Mouse (Mus musculus): ENCODE results near the gene Fndc7. TPM values are rescaled to one million over a fixed set of nuclear protein-coding genes. Genes with fewer than 3 reads are reported as not detected.

The Fndc7 gene
- polyA plus RNA-seq, 1 experiment from 2014 or later, result 0.05 TPM

GRCm38 (mm10) chr3:108918852-108919251 lies 29.0 kb upstream of the Fndc7 start:
- H3K9ac ChIP-seq (ENCODE audit: low read length), result no peak overlapping the region
- no peaks in the 10 kb centered on the region for H3K36me3 ChIP-seq (ENCODE audit: control insufficient read depth, insufficient read depth, low read length)
- no peak overlapping the region for H3K4me3 ChIP-seq (ENCODE audit: control insufficient read depth in 1 of 2, insufficient read depth in 1 of 2, low read depth in 1 of 2, low read length in 2 of 2)
- H3K4me2 ChIP-seq (ENCODE audit: low read length), result no peak overlapping the region
- H3K27ac ChIP-seq (replicated peaks in 1 of 2; ENCODE audit: control insufficient read depth in 1 of 2, insufficient read depth in 1 of 2, low read depth in 2 of 2, low read length in 2 of 2), result no peak overlapping the region
- ATAC-seq (ENCODE audit: insufficient number of reproducible peaks, insufficient read depth, low FRiP score, low read depth), result no peak
- H3K9me3 ChIP-seq (ENCODE audit: control insufficient read depth, low read length), result no peaks in the 10 kb centered on the region
- 93% methylated on average over 1 of the region's 1 CpGs for WGBS
- no peaks in the 10 kb centered on the region for H3K27me3 ChIP-seq (ENCODE audit: control insufficient read depth, insufficient read depth, low read length)
- H3K4me1 ChIP-seq (ENCODE audit: control insufficient read depth in 2 of 2, insufficient read depth in 2 of 2, low read length in 2 of 2), result no peaks in the 10 kb centered on the region

- Histone ChIP-seq H3K9me3 (ENCODE audit: control insufficient read depth, low read length) (no peaks in the 10 kb centered on the region), H3K4me3 (ENCODE audit: control insufficient read depth in 1 of 2, insufficient read depth in 1 of 2, low read depth in 1 of 2, low read length in 2 of 2) (no peak overlapping the region), H3K27ac (replicated peaks in 1 of 2; ENCODE audit: control insufficient read depth in 1 of 2, insufficient read depth in 1 of 2, low read depth in 2 of 2, low read length in 2 of 2) (no peak overlapping the region), H3K9ac (ENCODE audit: low read length) (no peak overlapping the region), H3K36me3 (ENCODE audit: control insufficient read depth, insufficient read depth, low read length) (no peaks in the 10 kb centered on the region), H3K4me1 (ENCODE audit: control insufficient read depth in 2 of 2, insufficient read depth in 2 of 2, low read length in 2 of 2) (no peaks in the 10 kb centered on the region), H3K4me2 (ENCODE audit: low read length) (no peak overlapping the region), H3K27me3 (ENCODE audit: control insufficient read depth, insufficient read depth, low read length) (no peaks in the 10 kb centered on the region)
- ATAC-seq (ENCODE audit: insufficient number of reproducible peaks, insufficient read depth, low FRiP score, low read depth), result no peak
- WGBS, result 55% methylated on average over 3 of the region's 3 CpGs
These were observed 28.2 kb upstream of the Fndc7 start for GRCm38 (mm10) chr3:108917986-108918385.

GRCm38 (mm10) chr3:108916857-108917256 lies 27.0 kb upstream of the Fndc7 start:
- Histone ChIP-seq H3K9ac (ENCODE audit: low read length) (no peak overlapping the region), H3K4me1 (ENCODE audit: control insufficient read depth in 2 of 2, insufficient read depth in 2 of 2, low read length in 2 of 2) (no peaks in the 10 kb centered on the region), H3K4me3 (ENCODE audit: control insufficient read depth in 1 of 2, insufficient read depth in 1 of 2, low read depth in 1 of 2, low read length in 2 of 2) (no peak overlapping the region), H3K36me3 (ENCODE audit: control insufficient read depth, insufficient read depth, low read length) (no peaks in the 10 kb centered on the region), H3K9me3 (ENCODE audit: control insufficient read depth, low read length) (no peaks in the 10 kb centered on the region), H3K27ac (replicated peaks in 1 of 2; ENCODE audit: control insufficient read depth in 1 of 2, insufficient read depth in 1 of 2, low read depth in 2 of 2, low read length in 2 of 2) (no peak overlapping the region), H3K4me2 (ENCODE audit: low read length) (no peak overlapping the region), H3K27me3 (ENCODE audit: control insufficient read depth, insufficient read depth, low read length) (no peaks in the 10 kb centered on the region)
- ATAC-seq (ENCODE audit: insufficient number of reproducible peaks, insufficient read depth, low FRiP score, low read depth), result no peak
- 55% methylated on average over 4 of the region's 4 CpGs for WGBS

GRCm38 (mm10) chr3:108915999-108916398 lies 26.2 kb upstream of the Fndc7 start:
- Histone ChIP-seq H3K27ac (replicated peaks in 1 of 2; ENCODE audit: control insufficient read depth in 1 of 2, insufficient read depth in 1 of 2, low read depth in 2 of 2, low read length in 2 of 2) (no peak overlapping the region), H3K4me3 (ENCODE audit: control insufficient read depth in 1 of 2, insufficient read depth in 1 of 2, low read depth in 1 of 2, low read length in 2 of 2) (no peak overlapping the region), H3K36me3 (ENCODE audit: control insufficient read depth, insufficient read depth, low read length) (no peaks in the 10 kb centered on the region), H3K27me3 (ENCODE audit: control insufficient read depth, insufficient read depth, low read length) (no peaks in the 10 kb centered on the region), H3K9me3 (ENCODE audit: control insufficient read depth, low read length) (no peaks in the 10 kb centered on the region), H3K4me1 (ENCODE audit: control insufficient read depth in 2 of 2, insufficient read depth in 2 of 2, low read length in 2 of 2) (no peaks in the 10 kb centered on the region), H3K4me2 (ENCODE audit: low read length) (no peak overlapping the region), H3K9ac (ENCODE audit: low read length) (no peak overlapping the region)
- ATAC-seq (ENCODE audit: insufficient number of reproducible peaks, insufficient read depth, low FRiP score, low read depth), result no peak
- WGBS, result 76% methylated on average over 1 of the region's 1 CpGs

GRCm38 (mm10) chr3:108911548-108912413 lies 22.0 kb upstream of the Fndc7 start, which contains the start of gene Prpf38b:
TSS of gene Prpf38b (minus strand) at chr3:108911727.
- peak; percentile 99 for ATAC-seq (ENCODE audit: insufficient number of reproducible peaks, insufficient read depth, low FRiP score, low read depth)
- peak within 1 kb of the TSS; percentile 96 for H3K4me2 ChIP-seq (ENCODE audit: low read length)
- H3K4me1 ChIP-seq (ENCODE audit: control insufficient read depth in 2 of 2, insufficient read depth in 2 of 2, low read length in 2 of 2), result peaks cover 2 to 8% of the 10 kb centered on the region in 2 experiments; a peak in 3 of 4 replicates
- peak within 1 kb of the TSS; percentile 88 to 95 for H3K4me3 ChIP-seq (ENCODE audit: control insufficient read depth in 1 of 2, insufficient read depth in 1 of 2, low read depth in 1 of 2, low read length in 2 of 2)
- peaks cover 18% of the 10 kb centered on the region for H3K36me3 ChIP-seq (ENCODE audit: control insufficient read depth, insufficient read depth, low read length)
- under 1% methylated on average over 49 of the region's 53 CpGs for WGBS
- H3K27ac ChIP-seq (replicated peaks in 1 of 2; ENCODE audit: control insufficient read depth in 1 of 2, insufficient read depth in 1 of 2, low read depth in 2 of 2, low read length in 2 of 2), result peak within 1 kb of the TSS; percentile 98 to 99
- no peaks in the 10 kb centered on the region for H3K27me3 ChIP-seq (ENCODE audit: control insufficient read depth, insufficient read depth, low read length)
- H3K9me3 ChIP-seq (ENCODE audit: control insufficient read depth, low read length), result no peaks in the 10 kb centered on the region
- H3K9ac ChIP-seq (ENCODE audit: low read length), result peak within 1 kb of the TSS; percentile 96

- H3K9me3 ChIP-seq (ENCODE audit: control insufficient read depth, low read length), result no peaks in the 10 kb centered on the region
- H3K4me3 ChIP-seq (ENCODE audit: control insufficient read depth in 1 of 2, insufficient read depth in 1 of 2, low read depth in 1 of 2, low read length in 2 of 2), result peak overlapping the region; percentile 88 to 95
- H3K27ac ChIP-seq (replicated peaks in 1 of 2; ENCODE audit: control insufficient read depth in 1 of 2, insufficient read depth in 1 of 2, low read depth in 2 of 2, low read length in 2 of 2), result peak overlapping the region; percentile 98 to 99
- whole genome bisulfite sequencing, result 0% methylated on average over 42 of the region's 44 CpGs
- peaks cover 2 to 8% of the 10 kb centered on the region in 2 experiments; a peak in 3 of 4 replicates for H3K4me1 ChIP-seq (ENCODE audit: control insufficient read depth in 2 of 2, insufficient read depth in 2 of 2, low read length in 2 of 2)
- peak overlapping the region; percentile 96 for H3K4me2 ChIP-seq (ENCODE audit: low read length)
- peak; percentile 84 for ATAC-seq (ENCODE audit: insufficient number of reproducible peaks, insufficient read depth, low FRiP score, low read depth)
- H3K9ac ChIP-seq (ENCODE audit: low read length), result peak overlapping the region; percentile 96
- peaks cover 25% of the 10 kb centered on the region for H3K36me3 ChIP-seq (ENCODE audit: control insufficient read depth, insufficient read depth, low read length)
- no peaks in the 10 kb centered on the region for H3K27me3 ChIP-seq (ENCODE audit: control insufficient read depth, insufficient read depth, low read length)
These were observed 21.3 kb upstream of the Fndc7 start for GRCm38 (mm10) chr3:108911081-108911547.

- WGBS, result under 1% methylated on average over 32 of the region's 32 CpGs
- H3K27ac ChIP-seq (replicated peaks in 1 of 2; ENCODE audit: control insufficient read depth in 1 of 2, insufficient read depth in 1 of 2, low read depth in 2 of 2, low read length in 2 of 2), result peak overlapping the region; percentile 98 to 99
- peak overlapping the region; percentile 96 for H3K4me2 ChIP-seq (ENCODE audit: low read length)
- peaks cover 31% of the 10 kb centered on the region for H3K36me3 ChIP-seq (ENCODE audit: control insufficient read depth, insufficient read depth, low read length)
- peaks cover 2 to 8% of the 10 kb centered on the region in 2 experiments; a peak in 3 of 4 replicates for H3K4me1 ChIP-seq (ENCODE audit: control insufficient read depth in 2 of 2, insufficient read depth in 2 of 2, low read length in 2 of 2)
- ATAC-seq (ENCODE audit: insufficient number of reproducible peaks, insufficient read depth, low FRiP score, low read depth), result no peak
- no peaks in the 10 kb centered on the region for H3K27me3 ChIP-seq (ENCODE audit: control insufficient read depth, insufficient read depth, low read length)
- no peaks in the 10 kb centered on the region for H3K9me3 ChIP-seq (ENCODE audit: control insufficient read depth, low read length)
- peak overlapping the region; percentile 96 for H3K9ac ChIP-seq (ENCODE audit: low read length)
- H3K4me3 ChIP-seq (ENCODE audit: control insufficient read depth in 1 of 2, insufficient read depth in 1 of 2, low read depth in 1 of 2, low read length in 2 of 2), result peak overlapping the region; percentile 88 to 95
These were observed 20.7 kb upstream of the Fndc7 start for GRCm38 (mm10) chr3:108910303-108911080.

Measured in heart, embryonic 14.5 days (tissue).